Mouse (Mus musculus): Measurements from ENCODE around the gene B230217C12Rik.
"Not testable (repeated sequence)": the region's sequence is repeated elsewhere in the genome, so short reads cannot be mapped to it uniquely, and the experiment has no call there.

B230217C12Rik gene

DNA sequence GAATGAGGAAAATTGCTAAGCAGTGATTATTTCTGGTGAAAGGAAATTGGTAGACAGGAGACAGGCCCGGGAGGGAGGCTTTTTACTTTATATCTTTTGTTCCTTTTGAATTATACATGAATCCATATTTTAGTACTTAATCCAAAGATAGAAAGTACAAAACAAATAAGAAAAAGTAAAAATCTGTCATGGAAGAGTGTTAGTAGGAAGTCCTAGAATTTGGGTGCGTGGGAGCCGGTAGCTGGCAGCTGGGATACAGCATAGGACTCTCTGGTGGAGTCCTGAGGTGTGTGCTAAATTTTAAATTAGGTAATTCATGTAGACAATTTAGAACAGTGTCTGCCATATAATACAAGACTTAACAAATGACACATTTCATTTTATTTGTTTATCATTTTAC, 27.0 kb downstream of the B230217C12Rik start:
- no peak for DNase-seq

DNA sequence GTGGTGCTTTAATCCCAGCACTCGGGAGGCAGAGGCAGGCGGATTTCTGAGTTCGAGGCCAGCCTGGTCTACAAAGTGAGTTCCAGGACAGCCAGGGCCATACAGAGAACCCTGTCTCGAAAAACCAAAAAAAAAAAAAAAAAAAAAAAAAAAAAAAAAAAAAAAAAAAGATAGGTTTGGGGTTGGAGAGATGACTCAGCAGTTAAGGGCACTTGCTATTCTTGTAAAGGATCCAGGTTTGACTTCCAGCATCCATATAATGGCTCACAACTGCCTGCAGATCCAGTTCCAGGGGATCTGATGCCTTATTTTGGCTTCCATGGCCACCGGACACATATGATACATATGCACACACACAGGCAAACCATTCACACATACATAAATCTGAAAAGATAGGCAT, 31.8 kb downstream of the B230217C12Rik start:
- not testable (repeated sequence) for DNase-seq

DNA sequence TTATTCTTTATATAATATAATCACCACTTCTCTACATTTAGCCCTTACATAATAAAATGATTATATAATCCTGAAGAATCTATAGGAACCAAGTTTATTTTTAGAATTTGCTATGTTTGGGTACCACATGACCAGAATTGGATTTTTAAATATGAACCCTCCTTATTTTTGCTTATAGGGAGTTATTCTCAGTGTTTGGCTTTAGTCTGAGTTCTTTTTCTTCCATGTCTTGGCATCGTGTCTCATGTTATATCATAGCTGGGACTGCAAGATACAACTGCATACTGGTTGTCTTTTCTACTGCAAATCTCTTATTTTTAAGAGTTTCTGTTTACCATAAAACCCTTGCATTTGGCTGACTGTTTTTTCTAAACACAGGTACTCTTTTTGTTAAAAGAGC, 33.8 kb downstream of the B230217C12Rik start:
- no peak for DNase-seq

DNA sequence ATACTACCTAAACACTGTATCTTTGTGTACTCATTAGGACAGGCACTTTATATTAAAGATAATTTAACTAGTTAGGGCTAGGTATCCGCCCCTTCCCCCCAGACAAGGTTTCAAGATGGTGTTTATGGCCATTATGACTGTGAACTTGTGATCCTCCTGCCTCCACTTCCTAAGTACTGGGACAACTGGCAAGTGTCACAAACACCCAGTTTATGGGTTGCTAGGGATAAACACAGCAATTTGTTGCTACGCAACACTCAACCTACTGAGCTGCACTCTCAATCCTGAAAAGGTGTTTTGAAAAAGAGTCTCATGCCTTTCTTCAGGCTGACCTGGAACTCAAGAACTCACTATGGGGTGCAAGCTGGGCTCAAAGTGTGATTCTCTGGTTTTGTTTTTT, 36.8 kb downstream of the B230217C12Rik start:
- no peak for DNase-seq

GRCm38 (mm10) chr11:97880362-97880761, 39.8 kb downstream of the B230217C12Rik start:
- no peak for DNase-seq

DNA sequence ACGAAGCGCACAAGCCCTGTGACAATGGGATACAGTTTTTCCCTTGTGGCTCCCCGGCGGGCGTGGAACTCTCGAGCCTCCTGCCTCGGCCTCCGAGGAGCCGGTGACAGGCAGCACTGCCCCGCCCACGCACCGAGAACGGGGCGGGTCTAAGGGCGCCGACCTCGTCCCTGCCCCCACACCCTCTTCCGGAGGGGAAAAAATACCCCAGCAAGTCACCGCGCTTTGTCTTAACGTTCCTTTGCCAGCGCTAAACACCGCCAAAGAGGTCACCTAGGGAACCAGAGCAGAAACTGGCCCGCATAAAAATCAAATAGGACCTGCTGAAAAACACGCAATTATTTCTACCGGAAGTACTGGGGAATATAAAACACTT, 43.0 kb downstream of the B230217C12Rik start:
- DNase-seq = peak; percentile 70

DNA sequence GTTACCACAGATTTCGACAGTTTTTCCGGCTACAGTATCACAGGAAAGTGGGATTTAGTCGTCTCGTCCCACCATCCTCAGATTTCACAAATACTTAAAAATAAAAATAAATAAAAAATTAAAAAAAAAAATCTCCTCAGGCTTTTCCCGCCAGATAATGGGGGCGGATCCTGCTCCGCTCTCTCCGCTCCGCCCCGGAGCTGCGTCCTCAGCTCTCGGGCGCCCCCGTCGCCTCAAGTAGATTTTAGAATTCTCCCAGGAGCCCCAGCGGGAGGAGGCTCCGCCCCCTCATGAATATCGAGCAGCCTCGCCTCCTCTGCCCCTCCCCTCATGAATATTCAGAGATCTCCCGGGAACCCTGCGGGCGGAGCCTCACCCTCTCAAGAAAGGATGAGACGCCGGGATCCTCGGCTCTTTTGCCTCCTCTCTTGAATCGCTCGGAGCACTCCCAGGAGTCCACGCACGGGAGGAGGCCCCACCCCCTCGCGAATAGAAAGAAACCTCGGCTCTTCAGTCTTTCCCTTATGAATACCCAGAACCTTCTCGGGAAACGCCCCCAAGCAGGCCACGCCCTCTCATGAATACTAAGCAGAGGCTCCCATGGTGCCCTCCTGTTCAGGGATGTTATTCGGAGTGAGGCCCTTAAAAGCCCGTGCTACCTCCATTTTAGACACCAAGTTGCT, 43.5 kb downstream of the B230217C12Rik start, which contains the start of gene Fbxo47:
Gene Fbxo47 (minus strand): TSS at position 237 of the 683 bp plus-strand sequence.
- DNase-seq = peak; percentile 99

- no peak for DNase-seq
These were observed 44.1 kb downstream of the B230217C12Rik start for GRCm38 (mm10) chr11:97884601-97885185.

DNA sequence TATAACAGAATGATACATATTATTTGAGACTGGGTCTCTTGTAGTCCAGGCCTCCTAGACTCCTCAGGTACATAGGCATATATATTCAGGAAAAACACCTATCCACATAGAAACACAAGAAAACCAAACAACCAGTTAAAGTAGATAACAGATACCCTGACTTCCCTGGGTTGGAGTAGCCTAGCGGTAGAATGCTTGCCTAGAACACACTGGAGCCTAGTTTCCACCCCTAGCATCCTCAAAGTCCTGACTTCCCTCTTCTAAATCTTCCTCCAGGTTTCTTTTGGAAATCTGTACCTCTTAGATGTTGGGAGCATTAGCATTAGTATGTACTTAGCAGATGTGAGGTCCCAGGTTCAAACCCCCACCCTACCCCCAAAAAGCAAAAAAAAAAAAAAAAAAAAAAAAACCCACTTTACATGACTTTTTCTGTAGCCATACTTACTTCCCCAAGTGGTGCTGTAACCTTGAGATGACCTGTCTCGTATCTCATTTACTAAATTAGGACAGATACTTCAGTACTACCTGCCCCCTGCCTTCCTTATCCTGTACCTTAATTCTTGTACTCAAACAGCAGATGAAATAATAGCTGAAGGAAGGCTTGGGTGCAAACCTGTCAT, 44.8 kb downstream of the B230217C12Rik start:
- no peak for DNase-seq

DNA sequence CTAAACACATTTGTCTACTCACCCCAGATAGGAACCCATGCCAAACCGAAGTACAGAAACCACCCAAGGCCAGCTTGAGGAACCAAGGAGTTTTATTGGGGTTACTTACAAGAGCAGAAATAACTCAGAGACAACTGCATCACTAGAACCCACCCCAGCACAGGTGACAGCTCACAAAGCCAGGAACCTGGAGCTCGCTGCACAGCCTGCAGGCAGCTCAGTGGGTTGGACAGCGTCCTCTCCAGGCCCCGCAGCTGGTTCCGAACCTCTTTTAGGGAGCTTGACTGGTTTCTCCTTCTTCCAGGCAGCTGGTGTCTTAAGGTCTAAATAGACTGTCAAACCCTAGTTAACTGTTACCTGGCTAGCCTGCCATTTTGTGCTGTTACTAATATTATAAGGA, 51.2 kb downstream of the B230217C12Rik start:
- no peak for DNase-seq

All from kidney, adult 9 months (tissue).